Mouse (Mus musculus): ENCODE results near the gene Unc13b. TPM values are rescaled to one million over a fixed set of nuclear protein-coding genes. Genes with fewer than 3 reads are reported as not detected.

Unc13b gene
- polyA plus RNA-seq, 1 experiment from 2014 or later, result 29.4 TPM

- peaks cover 45% of the 10 kb centered on the region for H3K36me3 ChIP-seq
- ATAC-seq (ENCODE audit: low FRiP score), result no peak
- no peaks in the 10 kb centered on the region for H3K27me3 ChIP-seq
- WGBS, result 92% methylated on average over 6 of the region's 6 CpGs
- no peak overlapping the region for H3K4me2 ChIP-seq (replicated peaks)
- H3K9ac ChIP-seq, result no peak overlapping the region
- H3K27ac ChIP-seq, result no peak overlapping the region
- no peaks in the 10 kb centered on the region for H3K9me3 ChIP-seq (replicated peaks)
- H3K4me3 ChIP-seq, result no peak overlapping the region
- peaks cover 8% of the 10 kb centered on the region; the same call in 1 of the 2 replicates for H3K4me1 ChIP-seq
These were observed 192.5 kb downstream of the Unc13b start for GRCm38 (mm10) chr4:43251269-43251668.

GRCm38 (mm10) chr4:43257040-43257439, 198.3 kb downstream of the Unc13b start:
- WGBS, result 100% methylated on average over 2 of the region's 2 CpGs
- Histone ChIP-seq H3K4me2 (replicated peaks) (no peak overlapping the region), H3K9me3 (replicated peaks) (no peaks in the 10 kb centered on the region), H3K27ac (no peak overlapping the region), H3K4me1 (no peaks in the 10 kb centered on the region), H3K9ac (no peak overlapping the region), H3K36me3 (peaks cover 36% of the 10 kb centered on the region), H3K4me3 (no peak overlapping the region), H3K27me3 (no peaks in the 10 kb centered on the region)
- ATAC-seq (ENCODE audit: low FRiP score), result no peak

- Histone ChIP-seq H3K4me1 (no peaks in the 10 kb centered on the region), H3K27me3 (no peaks in the 10 kb centered on the region), H3K4me2 (replicated peaks) (no peak overlapping the region), H3K9ac (no peak overlapping the region), H3K4me3 (no peak overlapping the region), H3K36me3 (peaks cover 31% of the 10 kb centered on the region), H3K9me3 (replicated peaks) (no peaks in the 10 kb centered on the region), H3K27ac (no peak overlapping the region)
- no peak for ATAC-seq (ENCODE audit: low FRiP score)
- 89% methylated on average over 4 of the region's 4 CpGs for WGBS
These were observed 199.8 kb downstream of the Unc13b start for GRCm38 (mm10) chr4:43258556-43258955.

GRCm38 (mm10) chr4:43259435-43259834, 200.7 kb downstream of the Unc13b start:
- Histone ChIP-seq H3K4me3 (no peak overlapping the region), H3K27me3 (no peaks in the 10 kb centered on the region), H3K36me3 (peaks cover 32% of the 10 kb centered on the region), H3K4me2 (replicated peaks) (no peak overlapping the region), H3K27ac (no peak overlapping the region), H3K9ac (no peak overlapping the region), H3K4me1 (no peaks in the 10 kb centered on the region), H3K9me3 (replicated peaks) (no peaks in the 10 kb centered on the region)
- 78% methylated on average over 3 of the region's 3 CpGs for WGBS
- no peak for ATAC-seq (ENCODE audit: low FRiP score)

- no peaks in the 10 kb centered on the region for H3K27me3 ChIP-seq
- H3K4me3 ChIP-seq, result no peak overlapping the region
- no peak overlapping the region for H3K9ac ChIP-seq
- no peaks in the 10 kb centered on the region for H3K4me1 ChIP-seq
- H3K4me2 ChIP-seq (replicated peaks), result no peak overlapping the region
- WGBS, result 74% methylated on average over 5 of the region's 5 CpGs
- H3K9me3 ChIP-seq (replicated peaks), result no peaks in the 10 kb centered on the region
- H3K36me3 ChIP-seq, result peaks cover 31% of the 10 kb centered on the region
- no peak for ATAC-seq (ENCODE audit: low FRiP score)
- no peak overlapping the region for H3K27ac ChIP-seq
These were observed 201.3 kb downstream of the Unc13b start for GRCm38 (mm10) chr4:43260096-43260495.

GRCm38 (mm10) chr4:43262821-43263220, 204.1 kb downstream of the Unc13b start:
- Histone ChIP-seq H3K36me3 (peaks cover 17% of the 10 kb centered on the region), H3K4me2 (replicated peaks) (no peak overlapping the region), H3K27ac (no peak overlapping the region), H3K27me3 (no peaks in the 10 kb centered on the region), H3K4me3 (no peak overlapping the region), H3K4me1 (peaks cover 6% of the 10 kb centered on the region), H3K9me3 (replicated peaks) (no peaks in the 10 kb centered on the region), H3K9ac (no peak overlapping the region)
- no peak for ATAC-seq (ENCODE audit: low FRiP score)
- WGBS, result 86% methylated on average over 6 of the region's 6 CpGs

- H3K4me2 ChIP-seq (replicated peaks), result peak overlapping the region; percentile 80; the same call in 1 of the 2 replicates
These were observed 207.4 kb downstream of the Unc13b start for GRCm38 (mm10) chr4:43266146-43266545.

GRCm38 (mm10) chr4:43266623-43267322, 208.0 kb downstream of the Unc13b start, which contains the start of gene Atp8b5:
Gene Atp8b5 (plus strand): TSS chr4:43267159.
- H3K4me1 ChIP-seq, result peaks cover 6% of the 10 kb centered on the region
- peak within 1 kb of the TSS; percentile 80 for H3K4me2 ChIP-seq (replicated peaks)
- no peaks in the 10 kb centered on the region for H3K27me3 ChIP-seq
- WGBS, result under 1% methylated on average over 19 of the region's 19 CpGs
- ATAC-seq (ENCODE audit: low FRiP score), result peak; percentile 82
- no peaks in the 10 kb centered on the region for H3K9me3 ChIP-seq (replicated peaks)
- H3K4me3 ChIP-seq, result peak within 1 kb of the TSS; percentile 42
- 0 out of 2 replicates have a peak, but pooled peaks cover 3% of the 10 kb centered on the region for H3K36me3 ChIP-seq
- peak within 1 kb of the TSS; percentile 55 for H3K9ac ChIP-seq
- peak within 1 kb of the TSS; percentile 40; the same call in 1 of the 2 replicates for H3K27ac ChIP-seq

More at GRCm38 (mm10) chr4:43266146-43266545, 207.4 kb downstream of the Unc13b start:
- no peaks in the 10 kb centered on the region for H3K9me3 ChIP-seq (replicated peaks)
- no peaks in the 10 kb centered on the region for H3K27me3 ChIP-seq
- no peak overlapping the region for H3K27ac ChIP-seq
- H3K36me3 ChIP-seq, result 0 out of 2 replicates have a peak, but pooled peaks cover 5% of the 10 kb centered on the region
- WGBS, result 61% methylated on average over 2 of the region's 2 CpGs
- H3K9ac ChIP-seq, result no peak overlapping the region
- no peak overlapping the region for H3K4me3 ChIP-seq
- ATAC-seq (ENCODE audit: low FRiP score), result no peak
- H3K4me1 ChIP-seq, result peaks cover 6% of the 10 kb centered on the region

GRCm38 (mm10) chr4:43267323-43267658, 208.5 kb downstream of the Unc13b start:
- H3K4me2 ChIP-seq (replicated peaks), result peak overlapping the region; percentile 80

GRCm38 (mm10) chr4:43285476-43285875, 226.7 kb downstream of the Unc13b start:
- no peak for ATAC-seq (ENCODE audit: low FRiP score)
- Histone ChIP-seq H3K4me3 (no peak overlapping the region), H3K36me3 (no peaks in the 10 kb centered on the region), H3K27ac (no peak overlapping the region), H3K9ac (no peak overlapping the region), H3K27me3 (no peaks in the 10 kb centered on the region), H3K4me1 (no peaks in the 10 kb centered on the region), H3K9me3 (replicated peaks) (no peaks in the 10 kb centered on the region), H3K4me2 (replicated peaks) (no peak overlapping the region)
- 92% methylated on average over 5 of the region's 5 CpGs for WGBS

More at GRCm38 (mm10) chr4:43267323-43267658, 208.5 kb downstream of the Unc13b start:
- Histone ChIP-seq H3K9me3 (replicated peaks) (no peaks in the 10 kb centered on the region), H3K27me3 (no peaks in the 10 kb centered on the region), H3K4me1 (peaks cover 6% of the 10 kb centered on the region), H3K9ac (0 out of 2 replicates have a peak overlapping the region, but pooled peaks have one; percentile 55), H3K27ac (no peak overlapping the region), H3K36me3 (0 out of 2 replicates have a peak, but pooled peaks cover 3% of the 10 kb centered on the region), H3K4me3 (no peak overlapping the region)
- 23% methylated on average over 2 of the region's 2 CpGs for WGBS
- peak; percentile 22; the same call in 1 of the 2 replicates for ATAC-seq (ENCODE audit: low FRiP score)

GRCm38 (mm10) chr4:43287305-43287704, 228.6 kb downstream of the Unc13b start:
- Histone ChIP-seq H3K9me3 (replicated peaks) (no peaks in the 10 kb centered on the region), H3K4me1 (no peaks in the 10 kb centered on the region), H3K4me2 (replicated peaks) (no peak overlapping the region), H3K36me3 (no peaks in the 10 kb centered on the region), H3K27ac (no peak overlapping the region), H3K4me3 (no peak overlapping the region), H3K27me3 (no peaks in the 10 kb centered on the region), H3K9ac (no peak overlapping the region)
- ATAC-seq (ENCODE audit: low FRiP score), result no peak
- 80% methylated on average over 3 of the region's 3 CpGs for WGBS

GRCm38 (mm10) chr4:43294001-43294400, 235.2 kb downstream of the Unc13b start:
- Histone ChIP-seq H3K27ac (no peak overlapping the region), H3K4me3 (no peak overlapping the region), H3K4me2 (replicated peaks) (no peak overlapping the region), H3K27me3 (no peaks in the 10 kb centered on the region), H3K36me3 (no peaks in the 10 kb centered on the region), H3K9ac (no peak overlapping the region), H3K9me3 (replicated peaks) (no peaks in the 10 kb centered on the region), H3K4me1 (no peaks in the 10 kb centered on the region)
- no peak for ATAC-seq (ENCODE audit: low FRiP score)
- WGBS, result 37% methylated on average over 6 of the region's 6 CpGs
